Comparison of ENCODE assay signal across 8 mouse cellular contexts in genomic region chr11:76587333-76587732, GRCm38 (mm10). TPM values are rescaled to one million over a fixed set of nuclear protein-coding genes. Genes with fewer than 3 reads are reported as not detected.
DNase-seq lines count a peak whose midpoint lies in the region; ATAC-seq and TF ChIP-seq lines count a peak whose summit lies in the region.
"Had no signal": no experiment of that assay in that cellular context is flagged by ENCODE, and none has a peak within 500 bp of the region (broad histone marks: within the 10 kb centered on the region; RNA-seq: fewer than 3 reads in every experiment).

No protein-coding gene starts in this region.

- H3K4me2 ChIP-seq in intestine, postnatal 0 days (replicated peaks; ENCODE audit: low read depth), result no peak overlapping the region

- H3K9me3 ChIP-seq in intestine, postnatal 0 days (ENCODE audit: control insufficient read depth), result no peaks in the 10 kb centered on the region

- H3K27ac ChIP-seq in bone marrow, adult 2 months (ENCODE audit: control insufficient read depth, insufficient read depth, low read depth, low read length, poor library complexity), result peak overlapping the region; percentile 79
- H3K27ac ChIP-seq in intestine, postnatal 0 days (ENCODE audit: low read depth, low read length), result peak overlapping the region; percentile 60; the same call in 1 of the 2 replicates

- peak; percentile 20 to 26 for DNase-seq in lung, adult 18-20 months
- no peak for DNase-seq in lung, adult 2 months
- DNase-seq in skeletal muscle tissue, adult 2 months (ENCODE audit: low read depth, low spot score), result peak; percentile 27
- no peak for DNase-seq in left cerebral cortex, adult 8-10 months (ENCODE audit: low spot score in 2 of 2)
- no peak for DNase-seq in cerebellum, adult 11-12 months
- DNase-seq: adrenal gland, postnatal 36 days had no signal

- 77% methylated on average over 1 of the region's 1 CpGs for WGBS in lung, adult 2 months
- 19% methylated on average over 1 of the region's 1 CpGs for WGBS in bone marrow, adult 2 months
- 63% methylated on average over 1 of the region's 1 CpGs for WGBS in intestine, postnatal 0 days

- TF ChIP-seq CTCF in lung, adult 2 months (IDR thresholded peaks at IDR 0.05; ENCODE audit: insufficient read depth, low read length), result no peak
- no peak; the same call in 1 of the 2 replicates for TF ChIP-seq CTCF in bone marrow, adult 2 months (IDR thresholded peaks at IDR 0.05; ENCODE audit: control insufficient read depth, insufficient read depth, low read length)
- peak; percentile 50 for TF ChIP-seq CTCF in intestine, postnatal 0 days (IDR thresholded peaks at IDR 0.05; ENCODE audit: low read depth)

- ATAC-seq in intestine, postnatal 0 days, result 0 out of 2 replicates have a peak, but pooled peaks have one; percentile 31

- no peak overlapping the region for H3K4me3 ChIP-seq in lung, adult 2 months (replicated peaks; ENCODE audit: extremely low read depth, low read depth, low read length)
- no peak overlapping the region for H3K4me3 ChIP-seq in bone marrow, adult 2 months (replicated peaks; ENCODE audit: control insufficient read depth, low read depth, low read length)
- no peak overlapping the region for H3K4me3 ChIP-seq in intestine, postnatal 0 days (ENCODE audit: low read depth, low read length)

- TF ChIP-seq POLR2A in lung, adult 2 months (IDR thresholded peaks at IDR 0.05; ENCODE audit: borderline replicate concordance, extremely low read depth, low read depth, low read length), result no peak
- no peak for TF ChIP-seq POLR2A in bone marrow, adult 2 months (IDR thresholded peaks at IDR 0.05; ENCODE audit: borderline replicate concordance, control insufficient read depth, low read depth, low read length)

- no peaks in the 10 kb centered on the region; the same call in 1 of the 2 replicates for H3K4me1 ChIP-seq in lung, adult 2 months (ENCODE audit: control insufficient read depth, insufficient read depth, low read length)
- peaks cover 6% of the 10 kb centered on the region; the same call in 1 of the 2 replicates for H3K4me1 ChIP-seq in bone marrow, adult 2 months (ENCODE audit: control insufficient read depth, insufficient read depth, low read length)
- no peaks in the 10 kb centered on the region for H3K4me1 ChIP-seq in intestine, postnatal 0 days (replicated peaks; ENCODE audit: control insufficient read depth, insufficient read depth, low read length)

- H3K27me3 ChIP-seq in intestine, postnatal 0 days (replicated peaks; ENCODE audit: control insufficient read depth, insufficient read depth, low read length), result no peaks in the 10 kb centered on the region

- H3K9ac ChIP-seq in intestine, postnatal 0 days (ENCODE audit: low read depth, low read length), result no peak overlapping the region

- no peaks in the 10 kb centered on the region for H3K36me3 ChIP-seq in intestine, postnatal 0 days (ENCODE audit: control insufficient read depth, insufficient read depth)

RNA-seq across cellular contexts. Expression of gene Abr, which starts 34.8 kb away (rescaled TPM):
- polyA plus RNA-seq in lung, adult 2 months (2012; rRNA removed), result 53.5 and 54.8 TPM in 2 replicates
- 19.4 and 43.0 TPM in 2 replicates for polyA plus RNA-seq in bone marrow, adult 2 months (2011; ENCODE audit: insufficient read depth, insufficient read length, low replicate concordance, missing spikeins)
- 32.3 and 35.0 TPM in 2 replicates for polyA plus RNA-seq in intestine, postnatal 0 days (2015; fragmentation: Nextera tagmentation; extraction: Ambion mirVana)
- 100 to 1,000 TPM; 382 to 408 (median 393) TPM for total RNA-seq in left cerebral cortex, adult 8-10 months (2022)

Comparison
In these comparisons a context has a peak if more than half of its experiments do, and no peak if none do; other contexts are left out.
1. DNase-seq: peak in lung, adult 18-20 months (2 of 2) and skeletal muscle tissue, adult 2 months (single experiment); none in lung, adult 2 months (single experiment), left cerebral cortex, adult 8-10 months (0 of 2) and cerebellum, adult 11-12 months (single experiment).